Mouse (Mus musculus): ENCODE results near the gene Lbp. TPM values are rescaled to one million over a fixed set of nuclear protein-coding genes. Genes with fewer than 3 reads are reported as not detected.

Lbp gene
- polyA plus RNA-seq, 1 experiment from 2014 or later = 2.1 TPM

Other genes with a start within 250 kb of the Lbp start
- 9.1 and 12.3 TPM in 2 replicates for gene Tgm2, start 160.1 kb upstream of the Lbp start, polyA plus RNA-seq (2015; fragmentation: Nextera tagmentation; extraction: Ambion mirVana)
- gene D630003M21Rik, start 77.3 kb upstream of the Lbp start, polyA plus RNA-seq (2015; fragmentation: Nextera tagmentation; extraction: Ambion mirVana) = 1.6 and 2.4 TPM in 2 replicates
- gene Bpi, start 48.4 kb upstream of the Lbp start, polyA plus RNA-seq (2015; fragmentation: Nextera tagmentation; extraction: Ambion mirVana) = not detected in 2 replicates
- gene Snhg11, start 69.1 kb downstream of the Lbp start, polyA plus RNA-seq (2015; fragmentation: Nextera tagmentation; extraction: Ambion mirVana) = 241 and 271 TPM in 2 replicates
- 21.4 and 23.0 TPM in 2 replicates for gene Ralgapb, start 103.4 kb downstream of the Lbp start, polyA plus RNA-seq (2015; fragmentation: Nextera tagmentation; extraction: Ambion mirVana)
- gene Adig, start 196.1 kb downstream of the Lbp start, polyA plus RNA-seq (2015; fragmentation: Nextera tagmentation; extraction: Ambion mirVana) = not detected in 2 replicates
- 0.58 and 0.67 TPM in 2 replicates for gene Arhgap40, start 206.3 kb downstream of the Lbp start, polyA plus RNA-seq (2015; fragmentation: Nextera tagmentation; extraction: Ambion mirVana)

All from midbrain, embryonic 13.5 days (tissue).